Mouse (Mus musculus) embryonic stem cell, embryonic (primary cell): Measurements from ENCODE around the gene Masp2.

Experiments
- CTCF ChIA-PET, 4 experiments: fragments of 300-600 bp in 2 of 4; fragments of 350-600 bp in 2 of 4; sonication (Branson Sonifier 250); formaldehyde crosslinking; loops; one replicate each; lab custom pipeline; 2022; ENCODE audit warnings: inconsistent platforms in 2 of 4; lab: Charles Lee
- POLR2A ChIA-PET, 4 experiments: fragments of 300-600 bp in 2 of 4; fragments of 350-600 bp in 2 of 4; sonication (Branson Sonifier 250); formaldehyde crosslinking; loops; one replicate each; lab custom pipeline; 2022; ENCODE audit warnings: antibody characterized with exemption in 4 of 4, inconsistent platforms in 1 of 4; lab: Charles Lee

The Masp2 gene

DNA sequence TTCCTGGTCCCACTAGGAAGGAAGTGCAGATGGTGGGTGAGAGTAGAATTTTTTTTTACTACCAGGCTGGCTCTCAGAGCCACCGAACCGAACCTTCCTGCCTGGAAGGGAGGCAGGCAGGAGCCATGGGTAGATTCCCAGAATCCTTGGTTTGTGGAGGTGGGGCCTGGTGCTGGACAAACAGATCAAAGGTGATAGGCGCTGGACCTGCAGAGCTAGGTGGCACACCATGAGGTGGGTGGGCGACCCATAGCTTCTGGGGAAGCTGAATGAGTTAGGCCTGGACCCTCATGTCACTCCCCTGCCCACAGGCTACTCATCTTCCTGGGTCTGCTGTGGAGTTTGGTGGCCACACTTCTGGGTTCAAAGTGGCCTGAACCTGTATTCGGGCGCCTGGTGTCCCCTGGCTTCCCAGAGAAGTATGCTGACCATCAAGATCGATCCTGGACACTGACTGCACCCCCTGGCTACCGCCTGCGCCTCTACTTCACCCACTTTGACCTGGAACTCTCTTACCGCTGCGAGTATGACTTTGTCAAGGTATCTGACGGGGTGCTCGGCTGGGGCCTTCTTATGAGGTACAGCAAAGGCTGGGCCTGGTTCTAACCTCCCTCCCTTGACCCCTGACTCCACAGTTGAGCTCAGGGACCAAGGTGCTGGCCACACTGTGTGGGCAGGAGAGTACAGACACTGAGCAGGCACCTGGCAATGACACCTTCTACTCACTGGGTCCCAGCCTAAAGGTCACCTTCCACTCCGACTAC is at the start of gene Masp2:
Masp2 (plus strand) TSS at position 198 of the 764 bp plus-strand sequence.
- POLR2A ChIA-PET: interaction anchor here in 2 of 4 experiments (0.7 to 13.6 kb wide), 23 partner anchors 9 to 666 kb away, joined by 3 to 275 read pairs (median 10); partner anchors contain the start of genes Srm (in 2 of the 2), Tardbp (in 2 of the 2), Fbxo6 (in 1 of the 2) and Mtor (in 1 of the 2)
- CTCF ChIA-PET: interaction anchor here in 2 of 4 experiments (0.6 to 4.3 kb wide), 6 partner anchors 9 to 432 kb away, joined by 3 to 50 read pairs (median 6); partner anchors contain the start of gene Srm (in 1 of the 2)

DNA sequence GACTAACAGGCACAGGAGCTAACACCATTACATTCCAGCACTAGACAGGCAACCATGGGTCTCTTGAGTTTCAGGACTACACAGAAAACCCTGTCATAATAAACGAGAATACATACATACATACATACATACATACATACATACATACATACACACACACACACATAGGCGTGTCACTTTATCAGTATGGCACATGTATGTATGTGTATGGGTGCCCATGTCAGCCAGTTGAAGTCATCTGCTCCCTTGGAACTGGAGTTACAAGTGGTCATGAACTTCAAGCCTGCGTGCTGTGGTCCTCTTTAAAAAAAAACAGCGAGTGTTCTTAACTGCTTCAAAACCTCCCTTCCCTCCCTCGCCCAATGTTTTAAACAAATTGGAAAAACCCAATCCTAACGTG is 44.6 kb upstream of the Masp2 start:
- CTCF ChIA-PET: interaction anchor here in 1 of 4 experiments (0.6 kb wide), 2 partner anchors 715 to 1513 kb away, joined by 3 to 4 read pairs; no protein-coding TSS in a partner anchor
- POLR2A ChIA-PET: interaction anchor here (0.6 to 1.9 kb wide), 45 partner anchors 8 to 1171 kb away, joined by 3 to 11 read pairs (median 4); partner anchors contain the start of genes Srm (in 2 of the 4), Angptl7 (in 1 of the 4), Mtor (in 1 of the 4) and Tardbp (in 1 of the 4)

DNA sequence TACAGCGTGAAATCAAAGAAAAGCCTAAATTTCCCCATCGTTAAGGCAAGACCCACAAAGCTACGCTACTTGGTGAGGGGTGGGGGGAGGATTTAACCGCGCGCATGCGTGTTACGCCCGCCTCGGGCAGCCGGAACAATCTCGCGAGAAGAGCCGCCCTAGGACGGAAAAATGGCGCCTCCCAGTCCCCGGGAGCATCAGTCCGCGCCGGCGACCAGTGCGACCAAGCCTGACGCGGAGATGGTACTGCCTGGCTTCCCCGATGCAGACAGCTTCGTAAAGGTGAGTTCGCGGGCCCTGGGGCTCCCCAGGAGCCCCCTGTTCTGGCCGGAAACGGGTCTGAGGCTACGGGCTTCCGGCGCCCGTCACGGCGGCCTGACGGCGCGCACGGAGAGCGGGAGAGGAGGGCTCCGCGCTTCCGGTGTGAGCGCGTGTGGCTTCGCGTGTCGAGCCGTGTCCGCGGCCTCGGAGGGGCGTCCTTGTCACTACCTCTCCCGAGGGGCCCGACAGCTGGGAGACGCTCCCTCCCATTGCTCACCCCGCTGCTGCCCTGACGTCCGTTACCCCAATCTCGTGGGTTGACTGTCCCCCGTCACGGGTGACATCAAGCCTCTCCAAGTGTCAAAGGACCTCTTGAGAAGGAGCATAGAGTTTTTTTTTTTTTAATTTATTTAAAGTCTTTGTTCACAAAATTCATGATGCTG is 43.9 kb upstream of the Masp2 start, which contains the start of gene Exosc10:
Exosc10 (plus strand) TSS at position 133 of the 704 bp plus-strand sequence.
- CTCF ChIA-PET: interaction anchor here in 1 of 4 experiments (0.6 kb wide), 4 partner anchors 97 to 1513 kb away, joined by 3 to 4 read pairs (median 3); no protein-coding TSS in a partner anchor
- POLR2A ChIA-PET: interaction anchor here (0.6 to 1.9 kb wide), 46 partner anchors 9 to 1171 kb away, joined by 3 to 11 read pairs (median 4); partner anchors contain the start of genes Srm (in 2 of the 4), Angptl7 (in 1 of the 4), Mtor (in 1 of the 4) and Tardbp (in 1 of the 4)

DNA sequence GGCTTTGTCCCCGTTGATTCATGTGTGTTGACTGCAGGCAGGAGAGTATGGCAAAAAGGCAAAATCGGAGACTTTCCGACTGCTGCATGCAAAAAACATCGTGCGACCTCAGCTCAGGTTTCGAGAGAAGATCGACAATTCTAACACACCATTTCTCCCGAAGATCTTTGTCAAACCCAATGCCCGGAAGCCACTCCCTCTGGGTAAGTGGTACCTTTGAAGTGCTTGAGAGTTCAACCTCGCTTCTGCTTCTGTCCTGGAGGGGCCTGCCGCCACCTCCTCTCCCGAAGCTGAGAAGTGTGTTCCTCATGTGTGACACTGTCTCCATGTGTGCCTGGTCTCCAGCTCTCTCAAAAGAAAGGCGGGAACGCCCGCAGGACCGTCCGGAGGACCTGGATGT is 39.7 kb upstream of the Masp2 start:
- POLR2A ChIA-PET: interaction anchor here in 3 of 4 experiments (0.8 to 14.8 kb wide), 26 partner anchors 9 to 114 kb away, joined by 3 to 187 read pairs (median 5); partner anchors contain the start of genes Masp2 (in 2 of the 3), Srm (in 2 of the 3), Tardbp (in 2 of the 3) and Mtor (in 1 of the 3)
- CTCF ChIA-PET: interaction anchor here in 3 of 4 experiments (0.7 to 3.6 kb wide), 5 partner anchors 37 to 1826 kb away, joined by 3 to 20 read pairs (median 3); no protein-coding TSS in a partner anchor

DNA sequence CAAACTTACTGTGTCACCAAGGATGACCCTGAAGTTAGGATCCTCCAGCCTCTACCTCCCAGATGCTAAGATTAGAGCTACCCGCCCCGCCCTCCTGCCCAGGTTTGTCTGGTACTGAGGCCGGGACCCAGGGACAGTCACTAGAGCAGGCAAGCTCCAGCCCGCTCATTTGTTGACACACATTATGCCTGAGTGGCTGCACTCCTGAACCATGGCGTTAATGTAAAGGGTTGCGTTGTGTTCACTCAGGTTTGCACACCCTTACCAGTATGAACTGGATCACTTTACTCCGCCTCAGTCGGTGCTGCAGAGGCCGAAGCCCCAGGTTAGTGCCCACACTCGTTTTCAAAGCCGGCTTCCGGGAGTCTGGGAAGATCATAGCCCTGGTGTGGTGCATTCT is 38.8 kb upstream of the Masp2 start:
- CTCF ChIA-PET: interaction anchor here in 2 of 4 experiments (0.7 to 3.6 kb wide), 3 partner anchors 40 to 1825 kb away, joined by 3 to 20 read pairs (median 4); no protein-coding TSS in a partner anchor

DNA sequence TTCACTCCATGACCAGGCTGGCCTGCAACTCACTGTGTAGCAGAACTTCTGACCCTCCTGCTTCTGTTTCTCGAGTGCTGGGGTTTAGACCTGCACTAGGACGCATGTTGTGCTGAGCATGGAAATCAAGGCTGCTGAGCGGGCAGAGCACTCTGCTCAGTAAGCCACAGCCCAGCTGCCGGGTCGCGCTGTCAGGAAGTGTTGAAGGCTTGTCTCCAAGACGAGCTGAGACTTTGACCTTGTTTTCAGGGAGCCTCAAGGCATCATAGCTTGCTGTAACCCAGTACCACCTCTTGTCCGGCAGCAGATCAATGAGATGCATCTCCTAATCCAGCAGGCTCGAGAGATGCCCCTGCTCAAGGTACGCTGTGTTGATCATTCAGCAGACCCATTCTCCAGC is 32.2 kb upstream of the Masp2 start:
- ChIA-PET CTCF (interaction anchor here in 3 of 4 experiments (0.6 to 1.2 kb wide), 3 partner anchors 9 to 38 kb away, joined by 3 read pairs; no protein-coding TSS in a partner anchor), POLR2A (interaction anchor here in 2 of 4 experiments (0.9 to 14.8 kb wide), 15 partner anchors 9 to 101 kb away, joined by 3 to 187 read pairs (median 5); partner anchors contain the start of genes Srm (in 2 of the 2), Exosc10 (in 1 of the 2), Masp2 (in 1 of the 2) and Tardbp (in 1 of the 2))

More for the DNA sequence above, 38.8 kb upstream of the Masp2 start:
- POLR2A ChIA-PET: interaction anchor here in 3 of 4 experiments (0.6 to 14.8 kb wide), 28 partner anchors 8 to 527 kb away, joined by 3 to 187 read pairs (median 4); partner anchors contain the start of genes Masp2 (in 2 of the 3), Srm (in 2 of the 3) and Tardbp (in 1 of the 3)

DNA sequence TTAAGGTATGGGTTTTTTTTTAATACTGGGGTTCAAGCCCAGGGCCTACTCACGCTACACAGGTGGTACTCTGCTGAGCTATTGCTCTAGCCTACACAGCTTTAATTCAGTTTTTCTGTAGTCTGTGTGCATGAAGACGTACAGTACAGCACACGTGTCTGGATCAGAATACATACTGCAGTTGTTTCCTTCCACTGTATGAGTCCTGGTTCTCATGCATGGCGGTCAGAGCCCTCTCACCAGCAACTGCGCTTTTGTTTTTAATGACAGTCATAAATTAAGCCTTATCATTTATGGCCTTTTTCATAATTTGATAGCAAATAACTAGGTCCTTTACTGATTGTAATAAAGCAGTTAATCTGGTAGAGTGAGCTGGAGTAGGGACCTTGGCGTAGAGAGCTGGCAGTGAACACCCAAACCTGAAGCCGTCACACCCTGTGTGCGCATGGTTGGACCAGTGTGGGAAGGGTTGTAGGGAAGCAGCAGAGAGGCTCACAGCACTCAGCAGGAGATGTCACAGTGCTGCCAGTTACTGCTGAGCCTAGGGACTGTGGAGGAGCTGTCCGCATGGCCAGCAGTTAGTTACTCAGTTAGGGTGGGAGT is 31.6 kb upstream of the Masp2 start:
- ChIA-PET CTCF (interaction anchor here in 2 of 4 experiments (0.9 to 1.2 kb wide), 2 partner anchors 37 to 70 kb away, joined by 3 read pairs; partner anchors contain the start of gene Angptl7 (in 1 of the 2)), POLR2A (interaction anchor here in 2 of 4 experiments (0.6 to 14.8 kb wide), 19 partner anchors 7 to 422 kb away, joined by 3 to 187 read pairs (median 5); partner anchors contain the start of genes Srm (in 2 of the 2), Exosc10 (in 1 of the 2), Masp2 (in 1 of the 2) and Tardbp (in 1 of the 2))

DNA sequence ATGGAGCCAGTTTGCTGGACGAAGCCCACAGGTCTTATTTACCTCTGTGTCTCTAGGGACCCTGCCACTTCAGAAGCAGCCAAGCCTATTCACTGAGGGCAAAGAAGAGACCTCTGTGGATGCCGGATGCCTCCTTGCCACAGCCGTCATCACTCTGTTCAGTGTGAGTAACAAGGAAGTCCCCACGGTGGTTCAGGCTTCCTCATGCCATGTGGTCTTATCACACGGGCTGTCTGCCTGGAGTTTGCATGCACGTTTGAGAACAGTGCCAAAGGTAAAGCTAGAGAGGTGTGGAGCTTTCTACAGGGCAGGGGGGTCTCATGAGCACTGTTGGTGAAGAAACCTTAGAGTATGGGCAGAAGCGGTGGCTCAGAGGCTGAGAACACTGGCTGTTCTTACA is 29.1 kb upstream of the Masp2 start:
- POLR2A ChIA-PET: interaction anchor here in 3 of 4 experiments (0.6 to 14.8 kb wide), 11 partner anchors 10 to 345 kb away, joined by 3 to 187 read pairs (median 6); partner anchors contain the start of genes Exosc10 (in 1 of the 3), Masp2 (in 1 of the 3) and Srm (in 1 of the 3)
- CTCF ChIA-PET: interaction anchor here in 1 of 4 experiments (0.6 kb wide), 1 partner anchor 35 kb away, joined by 3 read pairs; no protein-coding TSS in a partner anchor

DNA sequence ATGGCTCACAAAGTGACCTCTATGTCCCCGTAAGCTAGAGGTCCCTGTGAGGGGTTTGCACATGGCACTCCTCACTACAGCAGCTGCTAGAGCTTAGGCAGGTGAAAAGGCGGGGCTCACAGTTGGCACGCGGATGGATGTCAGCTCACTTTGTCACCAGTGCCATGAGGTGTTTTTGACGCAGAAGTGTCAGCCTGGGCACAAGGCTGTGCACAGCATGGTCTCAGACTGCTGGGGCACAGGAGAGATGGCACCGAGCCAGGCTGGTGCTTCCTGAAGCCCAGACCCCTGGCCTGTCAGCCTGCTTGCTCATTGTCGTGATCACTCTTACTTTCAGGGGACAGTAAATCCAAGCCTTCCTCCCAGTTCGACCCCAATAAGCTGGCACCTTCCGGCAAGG is 21.6 kb upstream of the Masp2 start:
- POLR2A ChIA-PET: interaction anchor here in 3 of 4 experiments (1.0 to 5.8 kb wide), 20 partner anchors 9 to 81 kb away, joined by 3 to 25 read pairs (median 4); partner anchors contain the start of genes Srm (in 2 of the 3), Angptl7 (in 1 of the 3) and Tardbp (in 1 of the 3)
- CTCF ChIA-PET: interaction anchor here in 2 of 4 experiments (0.6 to 1.1 kb wide), 3 partner anchors 23 to 24 kb away, joined by 3 read pairs; no protein-coding TSS in a partner anchor

DNA sequence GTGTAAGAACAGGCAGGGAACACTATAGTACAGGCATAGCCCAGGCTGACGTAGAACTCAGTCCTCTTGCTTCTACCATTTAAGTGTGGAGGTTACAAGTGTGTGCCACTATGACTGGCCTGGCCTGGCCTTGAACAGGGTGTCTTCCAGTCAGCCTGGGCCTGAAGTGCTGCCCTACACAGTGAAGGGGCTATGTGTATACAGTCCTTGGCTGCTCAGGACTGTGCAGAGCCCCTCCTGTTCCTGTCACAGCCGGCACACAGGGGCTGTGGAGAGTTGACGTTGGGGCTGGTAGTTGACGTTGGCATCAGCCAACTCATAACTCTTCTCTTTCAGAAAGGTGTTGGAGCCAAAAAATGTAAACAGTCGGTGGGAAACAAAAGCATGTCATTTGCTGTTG is 20.9 kb upstream of the Masp2 start:
- ChIA-PET CTCF (interaction anchor here in 2 of 4 experiments (0.6 to 0.9 kb wide), 2 partner anchors 22 to 23 kb away, joined by 3 read pairs; no protein-coding TSS in a partner anchor), POLR2A (interaction anchor here in 2 of 4 experiments (1.0 to 5.8 kb wide), 10 partner anchors 9 to 33 kb away, joined by 3 to 25 read pairs (median 6); partner anchors contain the start of gene Srm (in 2 of the 2))

DNA sequence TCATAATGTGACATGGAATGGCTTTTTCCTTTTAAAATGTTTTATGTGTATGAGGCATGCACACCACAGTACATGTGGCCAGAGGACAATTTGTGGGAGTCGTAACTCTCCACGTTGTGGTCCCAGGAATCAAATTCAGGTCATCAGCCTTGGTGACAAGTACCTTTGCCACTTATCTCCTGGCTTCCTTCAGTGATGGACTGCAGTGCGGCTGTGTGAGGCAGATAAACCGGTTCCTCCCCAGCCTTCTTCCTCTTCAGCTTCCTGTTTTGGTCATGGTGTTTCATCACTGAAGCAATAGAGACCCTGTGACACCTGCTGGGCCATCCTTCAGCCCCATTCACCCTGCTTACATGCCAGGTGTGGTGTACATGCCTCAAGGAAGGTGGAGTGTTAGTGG is 19.1 kb upstream of the Masp2 start:
- POLR2A ChIA-PET: interaction anchor here in 2 of 4 experiments (1.0 to 5.8 kb wide), 7 partner anchors 9 to 79 kb away, joined by 3 to 25 read pairs (median 4); no protein-coding TSS in a partner anchor

DNA sequence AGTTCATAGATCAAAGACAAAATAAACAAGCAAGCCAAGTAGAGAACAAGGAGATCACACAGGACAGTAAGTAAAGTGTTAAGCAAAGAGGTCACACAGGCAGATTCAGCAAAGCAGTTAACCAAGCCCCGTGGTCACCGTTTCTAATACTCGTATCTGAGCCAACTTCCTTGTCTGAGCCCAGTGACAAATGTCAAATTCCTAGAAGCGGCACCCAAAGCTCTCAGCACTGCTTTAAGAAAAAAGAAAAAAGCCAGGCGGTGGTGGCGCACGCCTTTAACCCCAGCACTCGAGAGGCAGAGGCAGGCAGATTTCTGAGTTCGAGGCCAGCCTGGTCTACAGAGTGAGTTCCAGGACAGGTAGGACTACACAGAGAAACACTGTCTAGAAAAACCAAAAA is 15.7 kb upstream of the Masp2 start:
- POLR2A ChIA-PET: interaction anchor here in 3 of 4 experiments (1.2 to 12.1 kb wide), 9 partner anchors 9 to 40 kb away, joined by 3 to 275 read pairs (median 6); partner anchors contain the start of genes Masp2 (in 2 of the 3) and Tardbp (in 1 of the 3)
- CTCF ChIA-PET: no interaction called here

More for the DNA sequence above, 19.1 kb upstream of the Masp2 start:
- CTCF ChIA-PET: no interaction called here

DNA sequence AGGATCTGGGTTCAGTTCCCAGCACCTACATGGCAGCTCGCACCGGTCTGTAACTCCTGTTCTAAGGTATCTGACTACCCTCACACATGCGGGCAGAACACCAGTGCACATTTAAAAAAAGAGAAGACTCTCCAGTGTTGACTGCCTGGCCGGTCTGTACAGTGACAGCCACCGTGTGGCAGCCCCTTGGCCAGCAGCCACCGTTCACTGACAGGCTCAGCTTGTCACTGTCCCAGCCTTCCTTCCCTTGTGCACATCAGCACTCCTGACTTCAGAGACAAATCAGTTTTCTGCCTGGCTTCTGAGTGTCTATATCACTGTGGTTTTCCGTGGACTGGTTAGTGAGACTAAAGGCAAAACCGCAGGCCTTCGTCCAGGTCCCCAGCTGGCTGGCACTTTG is 13.6 kb upstream of the Masp2 start:
- POLR2A ChIA-PET: interaction anchor here in 2 of 4 experiments (0.8 to 12.1 kb wide), 8 partner anchors 14 to 67 kb away, joined by 3 to 275 read pairs (median 10); partner anchors contain the start of gene Masp2 (in 2 of the 2)
- CTCF ChIA-PET: interaction anchor here in 2 of 4 experiments (1.7 to 3.9 kb wide), 2 partner anchors 15 to 16 kb away, joined by 4 to 25 read pairs; no protein-coding TSS in a partner anchor

DNA sequence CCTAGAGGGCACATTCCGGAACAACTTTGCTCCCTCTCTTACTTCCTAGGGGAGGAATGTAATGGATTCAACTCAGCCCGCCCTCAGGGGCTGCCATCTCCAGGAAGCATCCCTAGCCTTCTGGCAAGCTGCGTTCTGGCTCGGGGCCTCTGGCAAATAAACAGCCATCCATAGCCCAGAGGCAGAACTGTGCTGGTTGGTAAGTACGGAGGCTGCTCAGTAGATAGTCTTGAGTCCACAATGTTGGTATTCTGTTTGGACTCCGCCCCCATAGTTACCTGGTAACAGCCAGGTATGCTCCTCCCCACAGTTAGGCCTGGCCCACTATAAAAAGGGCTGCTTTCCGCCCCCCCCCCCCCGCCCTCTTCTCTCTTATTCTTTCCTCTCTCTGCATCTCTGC is 12.8 kb upstream of the Masp2 start:
- ChIA-PET CTCF (interaction anchor here in 2 of 4 experiments (0.6 to 3.9 kb wide), 2 partner anchors 15 to 340 kb away, joined by 3 to 25 read pairs; no protein-coding TSS in a partner anchor), POLR2A (interaction anchor here in 3 of 4 experiments (0.6 to 12.1 kb wide), 7 partner anchors 11 to 316 kb away, joined by 3 to 275 read pairs (median 21); partner anchors contain the start of gene Masp2 (in 2 of the 3))

DNA sequence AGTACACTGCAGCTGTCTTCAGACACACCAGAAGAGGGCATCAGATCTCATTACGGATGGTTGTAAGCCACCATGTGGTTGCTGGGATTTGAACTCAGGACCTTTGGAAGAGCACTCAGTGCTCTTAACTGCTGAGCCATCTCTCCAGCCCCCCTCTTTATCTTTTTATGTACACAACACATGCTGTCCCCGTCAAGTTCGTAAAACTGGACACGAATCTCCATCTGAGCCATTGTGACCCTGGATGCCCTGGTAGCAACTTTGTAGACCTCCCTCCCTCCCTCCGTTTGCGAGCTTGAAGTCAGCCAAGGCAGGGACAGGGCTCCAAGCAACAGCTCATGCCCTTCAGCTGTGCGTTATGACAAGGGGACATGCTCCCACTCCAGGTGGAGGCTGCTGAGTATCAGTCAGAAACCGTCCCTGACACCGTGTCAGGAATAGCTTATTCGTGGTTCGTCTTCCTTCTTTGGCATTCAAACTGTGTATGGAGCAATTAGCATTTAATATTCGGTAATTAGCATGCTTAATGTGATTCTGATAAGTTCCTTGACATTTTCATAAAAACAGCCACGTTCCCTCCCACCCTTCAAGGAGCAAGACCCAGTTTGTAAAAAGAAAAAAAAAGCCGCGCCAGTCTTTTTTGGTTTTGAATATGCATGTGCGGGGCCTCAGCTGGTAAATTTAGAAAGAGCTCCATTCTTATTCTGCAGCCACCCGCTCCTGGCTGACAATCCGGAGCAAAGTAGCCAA is 11.8 kb upstream of the Masp2 start:
- POLR2A ChIA-PET: interaction anchor here (0.6 to 12.1 kb wide), 41 partner anchors 9 to 551 kb away, joined by 3 to 275 read pairs (median 5); partner anchors contain the start of genes Tardbp (in 3 of the 4), Exosc10 (in 2 of the 4), Masp2 (in 2 of the 4) and Mtor (in 2 of the 4)
- CTCF ChIA-PET: interaction anchor here in 3 of 4 experiments (0.6 to 6.4 kb wide), 18 partner anchors 10 to 507 kb away, joined by 3 to 50 read pairs (median 4); partner anchors contain the start of gene Masp2 (in 1 of the 3)
